Mouse (Mus musculus) hematopoietic stem cell, adult 5-6 weeks (primary cell): Measurements from ENCODE around the gene Atg4a. TPM values are rescaled to one million over a fixed set of nuclear protein-coding genes. Genes with fewer than 3 reads are reported as not detected.

Experiments used
- ATAC-seq, 2 experiments: fragments of 125-278 bp in 1 of 2; replicated peaks in 1 of 2; 2 replicates each; pipeline ENCODE4 v1.8.0; 2016 to 2017; ENCODE audit warnings: inconsistent platforms in 2 of 2, mild to moderate bottlenecking in 2 of 2, moderate number of reproducible peaks in 2 of 2, low read depth in 1 of 2, moderate TSS enrichment in 1 of 2; ENCODE audit not compliant: low FRiP score in 2 of 2, poor library complexity in 2 of 2, severe bottlenecking in 2 of 2, insufficient read depth in 1 of 2, low TSS enrichment in 1 of 2
- total RNA-seq: library from RNA; stranded (forward); fragments of 172-1452, 232-1000 nt; gene quantifications from 2 replicates; pipeline ENCODE4 v1.2.3, GENCODE M21; 2017

The Atg4a gene
- total RNA-seq, 1 experiment from 2014 or later = 29.1 TPM

- peak in 1 of 2 experiments; percentile 39; a peak in 1 of 4 replicates for ATAC-seq
Observed at GRCm38 (mm10) chrX:141150290-141150689, 193.6 kb downstream of the Atg4a start.

- 0 out of 4 replicates have a peak, but pooled peaks of 1 of the 2 experiments have one; percentile 4 for ATAC-seq
Observed at GRCm38 (mm10) chrX:141151182-141151581, 194.5 kb downstream of the Atg4a start.

- ATAC-seq = peak; percentile 49 to 72; a peak in 3 of 4 replicates
Observed at GRCm38 (mm10) chrX:141156696-141157095, 200.0 kb downstream of the Atg4a start.

- ATAC-seq = no peak
Observed at GRCm38 (mm10) chrX:141157626-141158025, 200.9 kb downstream of the Atg4a start.

- no peak for ATAC-seq
Observed at GRCm38 (mm10) chrX:141158160-141158559, 201.5 kb downstream of the Atg4a start.

- ATAC-seq = no peak
Observed at GRCm38 (mm10) chrX:141160371-141160770, 203.7 kb downstream of the Atg4a start.

- ATAC-seq = no peak; a peak in 1 of 4 replicates
Observed at GRCm38 (mm10) chrX:141165067-141165466, 208.4 kb downstream of the Atg4a start.

- ATAC-seq = peak in 1 of 2 experiments; percentile 25; a peak in 1 of 4 replicates
Observed at GRCm38 (mm10) chrX:141175353-141175752, 218.6 kb downstream of the Atg4a start.

GRCm38 (mm10) chrX:141195036-141195435 lies 238.3 kb downstream of the Atg4a start:
- no peak for ATAC-seq

GRCm38 (mm10) chrX:141198993-141199392 lies 242.3 kb downstream of the Atg4a start:
- no peak for ATAC-seq

GRCm38 (mm10) chrX:141212802-141213201 lies 256.1 kb downstream of the Atg4a start:
- peak; percentile 32 to 75; a peak in 2 of 4 replicates for ATAC-seq

Other genes with a start within 250 kb of the Atg4a start
- gene Tex13b, start 143.5 kb upstream of the Atg4a start, total RNA-seq = not detected in 2 replicates
- gene Vsig1, start 49.3 kb upstream of the Atg4a start, total RNA-seq = not detected in 2 replicates
- 43.6 and 64.7 TPM in 2 replicates for gene Psmd10, start 179 bp upstream of the Atg4a start, total RNA-seq